Mouse (Mus musculus) right cerebral cortex, postnatal 14 days (tissue): Measurements from ENCODE around the gene Isoc2a.
"Not testable (repeated sequence)": the region's sequence is repeated elsewhere in the genome, so short reads cannot be mapped to it uniquely, and the experiment has no call there.

Experiments used
- DNase-seq: peaks from one replicate; pipeline ENCODE4 v3.0.0; 2022

The Isoc2a gene

DNA sequence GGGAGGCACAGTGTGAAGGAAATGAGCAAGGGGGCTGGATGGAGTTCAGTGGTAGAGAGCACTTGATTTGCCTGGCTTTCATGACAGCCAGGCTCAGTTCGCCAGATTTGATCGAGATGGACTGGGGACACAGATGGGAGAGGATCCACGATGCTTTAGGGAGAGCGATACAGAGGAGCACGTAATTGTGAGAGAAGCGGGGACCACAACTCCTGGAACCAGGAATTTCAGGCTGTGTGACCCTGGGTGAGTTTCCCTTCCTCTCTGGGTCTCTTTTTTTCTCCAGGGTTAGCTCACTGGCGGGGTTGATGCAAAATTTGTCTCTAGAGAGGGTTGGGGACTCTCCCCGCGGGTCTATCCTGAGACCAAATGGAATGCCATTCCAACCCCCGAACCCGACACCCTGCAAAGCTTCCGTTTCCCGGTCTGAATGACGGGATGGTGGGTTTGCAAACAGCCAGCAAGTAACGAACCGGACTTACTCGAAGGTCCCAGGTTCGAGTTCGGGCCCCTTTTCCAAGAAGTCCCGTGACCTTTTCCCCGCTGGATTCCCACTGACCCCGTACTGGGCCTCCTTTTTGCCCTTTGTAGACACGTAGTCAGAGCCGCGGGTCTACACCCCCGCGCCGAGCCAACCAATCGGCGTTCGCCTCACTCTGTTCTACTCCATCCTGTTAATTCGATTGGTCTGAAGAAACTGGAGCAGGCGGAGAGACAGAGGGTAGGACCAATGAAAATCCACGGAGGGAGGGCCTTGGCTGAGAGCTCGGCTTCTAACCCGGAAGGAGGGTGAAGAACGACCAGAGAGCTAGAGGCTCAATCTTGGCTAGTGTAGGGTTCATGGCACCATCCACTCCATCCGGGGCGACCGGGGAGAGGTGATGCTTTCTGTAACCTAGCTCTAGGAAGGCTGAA lies 11.1 kb upstream of the Isoc2a start:
- DNase-seq, result peak; percentile 91

DNA sequence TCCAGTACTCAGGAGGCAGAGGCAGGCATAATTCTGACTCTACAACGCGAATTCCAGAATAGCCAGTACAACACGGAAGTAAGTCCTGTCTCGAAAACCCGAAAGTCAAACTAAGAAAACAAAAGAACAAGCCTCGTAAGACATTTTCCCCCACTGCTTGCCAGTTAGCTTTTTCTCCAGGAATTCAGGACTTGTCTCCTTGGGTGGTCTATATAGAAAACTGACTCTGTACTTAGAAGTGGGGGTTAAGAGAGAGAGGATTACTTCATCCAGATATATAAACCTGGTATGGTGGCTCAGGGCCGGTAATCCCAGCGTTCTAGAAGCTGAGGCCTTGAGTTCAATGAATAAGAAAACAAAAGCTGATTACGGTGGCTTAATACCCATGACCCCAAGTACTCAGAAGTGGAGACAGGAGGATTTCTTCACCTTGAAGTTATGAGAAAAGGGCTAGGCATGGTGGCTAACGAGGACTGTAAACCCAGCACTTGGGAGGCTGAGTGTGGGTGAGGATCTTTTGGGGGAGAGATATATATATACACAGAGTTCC lies 10.2 kb upstream of the Isoc2a start:
- no peak for DNase-seq

DNA sequence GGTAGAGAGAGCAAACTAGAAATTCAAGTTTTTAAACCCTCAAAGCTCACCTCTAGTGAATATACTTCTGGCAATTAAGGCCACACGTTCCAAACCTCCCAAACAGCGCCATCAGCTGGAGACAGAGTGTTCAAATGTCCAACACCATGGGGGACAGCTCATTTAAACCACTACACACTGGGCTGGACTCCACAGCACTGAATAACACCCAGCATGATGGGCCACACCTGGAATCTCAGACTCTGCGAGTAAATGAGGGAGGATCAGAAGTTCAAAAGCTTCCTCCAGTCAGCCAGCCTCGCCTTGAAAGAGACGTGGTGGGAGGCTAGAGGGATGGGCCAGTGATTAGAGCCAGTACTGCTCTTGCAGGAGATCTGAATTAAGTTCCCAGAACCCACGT lies 6.8 kb upstream of the Isoc2a start, which contains the start of gene Isoc2b:
Isoc2b (minus strand) TSS at position 126 of the 400 bp plus-strand sequence.
- DNase-seq, result no peak

DNA sequence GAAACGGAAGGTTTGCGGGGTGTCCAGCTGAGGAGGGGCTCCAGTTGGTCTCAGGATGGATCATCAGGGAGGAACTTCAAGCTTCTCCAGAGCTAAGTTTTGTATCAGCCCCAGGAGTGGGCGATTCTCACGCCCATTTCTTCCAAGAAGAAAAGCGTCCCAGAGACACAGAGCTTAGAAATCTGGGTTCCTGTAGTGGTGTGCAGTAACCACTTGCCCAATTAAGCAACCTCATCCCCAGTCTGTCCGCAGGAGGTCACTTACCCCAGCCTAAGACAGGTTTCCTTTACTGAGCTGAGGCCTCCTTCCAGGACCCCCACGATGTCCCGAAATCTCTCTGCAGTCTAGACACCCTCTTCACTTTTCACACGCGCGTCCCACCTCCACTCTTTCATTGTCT lies 273 bp downstream of the Isoc2a start:
- no peak for DNase-seq

DNA sequence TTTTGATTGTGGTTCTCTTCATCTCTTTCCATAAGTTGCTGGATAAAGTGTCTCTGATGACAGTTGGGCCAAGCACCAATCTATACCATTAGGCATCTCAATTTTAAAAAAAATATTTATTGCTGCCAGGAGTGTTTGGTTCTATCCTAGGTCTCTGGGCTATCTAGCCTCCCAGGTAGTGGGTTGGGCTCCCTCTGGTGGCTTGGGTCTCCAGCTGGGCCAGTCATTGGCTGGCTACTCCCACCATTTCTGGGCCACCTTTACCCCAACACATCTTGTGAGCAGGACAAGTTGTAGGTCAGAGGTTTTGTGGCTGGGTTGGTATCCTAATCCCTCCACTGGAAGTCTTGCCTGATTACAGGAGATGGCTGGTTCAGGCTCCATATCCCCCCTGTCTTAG lies 1.2 kb downstream of the Isoc2a start:
- DNase-seq, result no peak

DNA sequence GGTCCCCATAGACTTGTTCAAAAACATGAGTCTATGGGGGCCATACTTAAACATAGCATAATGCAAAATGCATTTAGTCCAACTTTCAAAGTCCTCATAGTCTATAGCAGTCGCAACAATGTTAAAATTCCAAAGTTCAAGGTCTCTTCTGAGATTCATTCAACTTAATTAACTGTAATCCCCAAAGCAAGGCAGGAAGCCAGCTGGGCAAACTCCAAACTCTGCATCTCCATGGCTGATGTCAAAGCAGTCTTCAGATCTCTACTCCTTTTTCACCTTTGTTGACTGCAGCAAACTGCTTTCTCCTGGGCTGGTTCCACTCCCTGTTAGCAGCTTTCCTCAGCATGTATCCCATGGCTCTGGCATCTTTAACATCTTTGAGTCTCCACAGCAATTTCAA lies 2.1 kb downstream of the Isoc2a start:
- DNase-seq, result not testable (repeated sequence)

DNA sequence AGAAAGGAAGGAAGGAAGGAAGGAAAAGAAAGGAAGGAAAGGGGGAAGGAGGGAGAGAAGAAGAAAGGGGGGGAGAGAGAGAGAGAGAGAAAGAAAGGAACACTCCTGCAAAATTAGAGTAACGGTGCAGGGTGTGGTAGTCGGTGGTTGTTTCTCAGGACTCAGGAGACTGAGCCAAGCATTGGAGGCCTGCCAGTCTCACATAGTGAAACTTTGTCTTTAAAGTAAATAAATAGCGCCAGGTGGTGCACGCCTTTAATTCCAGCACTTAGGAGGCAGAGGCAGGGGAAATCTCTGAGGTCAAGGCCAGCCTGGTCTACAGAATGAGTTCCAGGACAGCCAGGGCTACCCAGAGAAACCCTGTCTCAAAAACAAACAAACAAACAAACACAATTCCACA lies 9.7 kb downstream of the Isoc2a start:
- DNase-seq, result no peak

DNA sequence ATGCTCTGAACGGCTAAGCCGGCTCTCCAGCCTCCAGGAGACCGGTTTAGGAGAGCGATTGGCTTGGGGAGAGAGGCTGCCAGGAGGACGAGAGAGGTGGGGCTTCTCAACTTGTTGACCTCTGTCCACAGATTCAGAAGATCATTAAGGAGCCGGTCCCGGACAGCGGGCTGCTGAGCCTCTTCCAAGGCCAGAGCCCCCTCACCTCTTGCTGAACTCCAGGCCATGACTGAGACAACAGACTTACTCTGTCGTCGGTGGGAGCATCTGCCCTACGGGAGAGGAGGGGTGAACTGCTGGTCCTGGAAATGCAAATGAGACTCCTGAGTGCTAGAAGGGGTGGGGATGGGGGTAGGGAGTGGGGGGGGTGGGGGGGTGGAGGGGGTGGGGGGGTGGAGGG lies 18.2 kb downstream of the Isoc2a start:
- DNase-seq, result no peak

DNA sequence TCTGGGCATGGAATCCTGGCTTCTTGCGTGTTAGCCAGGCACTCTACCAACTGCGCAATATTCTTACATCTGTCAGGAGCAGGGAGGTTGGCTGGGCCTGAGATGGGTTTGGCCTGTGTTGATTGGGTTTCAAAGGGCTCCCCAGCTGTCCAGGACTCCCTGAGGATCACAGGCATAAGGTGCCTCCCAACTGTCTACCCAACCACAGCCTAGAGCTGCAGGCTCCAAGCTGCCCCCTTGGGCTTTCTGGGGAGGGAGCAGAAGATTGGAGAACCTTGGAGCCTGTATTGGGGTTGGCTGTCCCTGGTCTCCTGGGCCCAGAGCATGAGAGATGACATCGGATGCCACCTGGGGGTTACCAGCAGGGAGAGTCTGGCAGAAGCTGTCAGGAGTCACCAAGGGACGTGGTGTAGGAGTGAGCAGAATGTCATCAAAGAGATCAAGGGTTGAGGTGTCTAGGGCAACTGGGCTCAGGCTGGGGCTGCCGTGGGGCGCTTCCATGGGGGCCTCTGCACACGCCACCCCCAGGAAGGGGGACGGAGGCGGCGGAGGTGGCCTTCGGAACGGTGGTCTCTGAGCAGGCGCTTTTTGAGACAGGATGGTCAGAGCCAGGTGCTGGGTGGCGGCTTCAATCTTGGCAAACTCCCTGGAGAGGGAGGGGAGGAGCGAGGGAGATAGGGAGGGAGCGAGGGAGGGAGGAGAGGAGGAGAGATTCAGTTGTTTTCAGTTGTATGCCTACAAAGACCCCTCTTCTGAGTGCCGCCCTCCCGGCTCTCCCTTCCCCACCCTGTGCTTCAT lies 22.1 kb downstream of the Isoc2a start:
- no peak for DNase-seq

DNA sequence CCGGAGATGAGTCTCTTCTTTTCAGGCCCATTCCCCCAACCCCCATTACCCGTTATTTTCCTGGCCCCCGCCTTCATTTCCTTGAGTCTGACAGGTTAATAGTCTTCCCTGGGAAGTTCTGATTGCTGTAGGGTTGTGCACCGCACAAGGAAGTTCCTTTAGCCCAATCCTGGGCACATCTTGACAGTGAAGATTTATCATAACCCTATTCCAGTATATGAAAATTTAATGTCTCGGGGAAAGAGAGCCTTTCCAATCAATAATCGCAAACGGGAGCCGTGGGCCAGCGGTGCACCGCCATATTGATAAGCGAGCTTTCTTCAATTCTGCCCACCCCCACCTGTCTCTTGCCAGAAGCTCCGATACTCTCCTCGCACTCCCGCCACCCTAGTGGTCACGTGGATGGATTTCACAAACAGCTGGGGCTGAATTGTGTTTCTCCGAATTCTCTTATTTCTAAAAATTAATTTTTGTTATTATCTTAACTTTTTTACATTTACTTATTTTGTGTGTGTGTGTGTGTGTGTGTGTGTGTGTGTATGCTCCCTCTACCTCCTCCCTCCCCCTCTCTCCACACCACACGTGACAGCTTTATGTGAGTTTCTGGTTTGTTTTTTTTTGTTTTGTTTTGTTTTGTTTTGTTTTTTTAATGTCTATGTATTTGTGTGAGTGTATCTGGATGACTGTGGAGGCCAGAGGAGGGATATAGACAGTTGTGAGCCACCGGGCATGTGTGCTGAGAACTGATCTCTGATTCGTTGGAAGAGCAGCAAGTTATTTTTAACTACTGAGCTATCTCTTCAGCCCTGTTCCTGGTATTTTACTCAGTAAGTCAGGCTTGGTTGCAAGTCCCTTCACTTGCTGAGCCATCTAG lies 22.9 kb downstream of the Isoc2a start:
- DNase-seq, result no peak

DNA sequence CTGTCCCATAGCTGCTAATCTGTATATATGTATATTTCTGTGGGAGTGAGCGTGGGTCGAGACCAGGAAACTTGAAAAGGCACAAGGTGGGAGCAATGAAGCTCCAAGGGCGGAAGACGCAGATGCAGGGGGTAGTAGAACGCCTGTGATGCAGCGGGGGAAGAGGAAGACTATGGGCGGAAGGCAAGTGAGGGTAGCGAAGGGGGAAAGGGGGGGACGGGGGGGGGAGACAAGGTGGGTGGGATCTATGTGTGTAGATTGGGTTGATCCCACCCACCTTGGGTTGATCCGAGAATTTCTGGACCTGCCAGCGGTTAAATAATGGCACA lies 23.5 kb downstream of the Isoc2a start:
- DNase-seq, result no peak

DNA sequence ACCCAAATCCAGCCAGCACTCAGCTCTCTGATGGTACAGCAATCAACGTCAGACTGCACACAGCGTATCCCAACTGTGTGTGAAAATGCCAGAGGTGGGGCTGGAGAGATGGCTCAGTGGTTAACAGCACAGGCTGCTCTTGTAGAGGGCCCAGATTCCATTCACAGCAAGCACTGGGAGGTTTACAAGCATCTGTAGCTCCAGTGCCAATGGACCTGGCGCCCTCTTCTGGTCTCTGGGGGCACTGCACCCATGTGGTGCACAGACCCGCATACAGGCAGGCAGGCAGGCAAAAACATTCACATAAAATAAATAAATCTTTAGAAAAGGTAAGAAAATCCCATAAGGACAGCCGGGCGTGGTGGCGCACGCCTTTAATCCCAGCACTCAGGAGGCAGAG lies 24.2 kb downstream of the Isoc2a start:
- DNase-seq, result peak; percentile 51

DNA sequence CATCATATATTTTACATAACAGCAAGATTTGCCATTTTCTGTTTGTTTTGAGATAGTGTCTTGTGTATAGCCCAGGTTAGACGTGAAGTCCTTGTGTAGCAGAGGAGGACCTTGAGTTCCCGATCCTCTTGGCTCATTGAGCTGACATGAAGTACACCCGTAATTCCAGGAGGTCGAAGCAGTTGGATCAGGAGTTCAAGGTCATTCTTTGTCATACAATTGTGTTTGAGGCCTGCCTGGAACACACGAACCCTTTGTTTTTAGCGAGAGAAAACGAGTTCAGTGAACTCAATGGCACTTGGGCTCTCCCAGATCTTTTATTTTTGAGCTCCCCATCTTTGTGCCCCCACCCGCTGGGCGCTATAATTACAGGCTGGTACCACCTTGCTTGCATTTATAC lies 25.5 kb downstream of the Isoc2a start:
- DNase-seq, result no peak

DNA sequence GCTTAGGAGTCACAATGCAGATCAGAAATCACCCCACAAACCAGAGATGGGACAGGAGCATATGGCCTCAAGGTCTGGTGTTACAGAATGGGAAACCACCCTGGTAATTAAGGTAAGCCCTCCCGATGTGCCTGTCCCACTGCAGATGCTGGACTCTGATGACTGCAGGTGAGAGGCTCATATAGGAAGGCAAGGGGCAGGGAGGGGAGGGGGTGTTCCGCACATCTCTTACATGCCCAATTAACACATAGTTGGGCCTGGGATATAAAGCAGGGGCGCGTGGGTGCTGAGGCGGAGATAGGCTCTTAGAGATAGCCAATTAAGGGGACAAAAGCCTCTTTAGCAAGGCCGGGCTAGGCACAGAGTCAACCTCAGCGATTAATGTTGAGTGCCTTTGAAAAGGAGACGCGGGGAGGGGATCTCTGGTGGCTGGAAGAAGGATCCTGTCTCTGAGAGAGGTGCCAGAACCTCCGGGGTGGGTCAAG lies 29.6 kb downstream of the Isoc2a start, which contains the start of gene Gm36210:
Gm36210 (minus strand) TSS at position 51 of the 485 bp plus-strand sequence.
- DNase-seq, result no peak

DNA sequence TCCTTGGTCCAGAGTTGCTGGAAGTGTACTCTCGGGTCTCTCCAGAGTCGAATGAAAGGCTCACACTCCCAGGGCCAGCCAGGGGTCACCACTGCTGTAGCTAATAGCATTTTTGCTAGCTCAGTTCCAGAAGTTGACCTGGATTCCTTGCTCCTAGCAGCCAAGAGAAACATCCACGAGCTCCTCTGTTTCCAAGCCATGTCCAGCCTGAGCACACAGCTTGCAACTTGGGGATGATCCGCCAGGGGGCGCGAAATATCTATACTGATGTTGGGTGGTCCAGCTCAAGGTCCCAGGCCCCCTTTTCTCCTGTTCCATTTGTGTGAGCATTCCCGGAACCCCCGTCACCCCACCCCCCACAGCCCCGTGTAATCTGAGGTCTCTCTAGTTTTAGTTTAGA lies 34.6 kb downstream of the Isoc2a start:
- DNase-seq, result peak; percentile 77

DNA sequence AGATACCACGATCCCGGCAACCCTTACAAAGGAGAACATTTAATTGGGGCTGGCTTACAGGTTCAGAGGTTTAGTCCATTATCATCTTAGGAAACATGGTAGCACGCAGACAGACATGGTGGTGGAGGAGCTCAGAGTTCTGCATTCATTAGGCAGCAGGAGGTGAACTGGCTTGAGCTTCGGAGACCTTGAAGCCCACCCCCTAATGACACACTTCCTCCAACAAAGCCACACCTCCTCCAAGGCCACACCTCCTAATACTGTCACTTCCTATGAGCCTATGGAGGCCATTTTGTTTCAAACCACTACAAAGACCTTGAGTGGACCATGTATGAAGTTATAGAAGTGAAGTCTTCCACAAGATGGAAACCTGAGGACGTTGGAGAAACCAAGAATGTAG lies 35.3 kb downstream of the Isoc2a start:
- no peak for DNase-seq

DNA sequence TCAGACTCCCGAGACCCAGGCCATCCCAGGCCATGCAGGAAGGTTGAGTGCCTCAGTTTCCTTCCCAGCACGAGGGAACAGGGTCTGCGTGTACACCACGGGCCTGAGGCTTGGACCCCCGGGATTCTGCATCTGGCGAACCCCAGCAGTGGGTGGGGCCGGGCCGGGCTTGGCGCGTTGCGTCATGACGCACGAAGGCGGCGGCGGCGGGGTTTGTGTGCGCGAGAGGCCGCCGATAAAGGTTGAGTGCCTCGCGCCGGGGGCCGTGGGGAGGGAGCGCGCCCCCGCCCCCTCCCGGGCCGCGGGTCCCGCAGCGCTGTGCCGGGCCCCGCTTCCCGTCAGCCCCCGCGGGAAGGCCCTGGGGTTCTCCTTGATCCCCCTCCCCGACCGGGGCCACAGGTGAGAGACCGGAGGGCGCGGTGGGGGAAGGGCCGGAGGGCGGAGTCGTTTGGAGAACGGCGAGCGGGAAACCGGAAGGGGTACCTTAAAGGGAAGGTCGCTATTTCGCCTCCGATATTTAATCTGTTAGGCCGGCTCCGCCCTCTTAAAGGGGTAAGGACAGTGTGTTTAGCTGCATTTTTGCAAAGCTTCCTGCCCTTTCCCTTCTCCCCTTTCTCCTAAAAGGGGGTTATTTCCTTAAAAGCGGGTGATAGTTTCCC lies 38.2 kb downstream of the Isoc2a start, which contains the start of gene Zfp628:
Zfp628 (plus strand) TSS at position 211 of the 659 bp plus-strand sequence.
- DNase-seq, result peak; percentile 94

DNA sequence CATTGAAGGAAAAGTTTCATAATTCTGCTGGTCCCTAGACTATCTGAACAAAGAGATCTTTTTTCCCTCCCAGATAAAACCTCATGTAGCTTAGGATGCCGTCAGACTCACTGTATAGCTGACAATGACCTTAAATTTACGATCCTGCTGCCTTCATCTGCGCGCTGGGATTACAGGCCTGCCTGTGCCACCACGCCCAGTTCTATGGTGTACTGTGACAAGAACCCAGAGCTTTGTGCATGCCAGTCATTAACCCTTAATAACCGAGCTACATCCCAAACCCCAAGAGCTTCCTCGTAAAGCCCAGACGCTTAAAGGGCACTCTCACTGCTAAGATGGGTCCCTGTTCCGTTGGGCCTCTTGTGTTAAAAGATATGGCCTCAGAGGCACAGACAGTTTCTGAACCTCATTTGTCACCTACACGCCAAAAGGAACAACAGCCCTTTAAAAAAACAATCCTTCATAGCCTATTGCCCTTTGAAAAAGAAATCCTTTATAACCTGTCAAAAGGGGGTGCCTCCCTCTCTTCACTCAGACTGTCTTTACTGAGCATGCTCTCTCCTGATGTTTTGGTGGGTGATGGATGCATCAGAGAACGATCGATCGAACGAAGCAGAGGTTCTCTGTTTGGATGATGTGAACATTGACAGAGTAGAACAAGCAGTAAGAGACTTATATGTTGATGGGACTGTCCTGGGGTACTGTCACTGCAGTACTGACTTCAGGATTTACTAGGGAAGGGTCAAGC lies 38.9 kb downstream of the Isoc2a start:
- DNase-seq, result no peak

DNA sequence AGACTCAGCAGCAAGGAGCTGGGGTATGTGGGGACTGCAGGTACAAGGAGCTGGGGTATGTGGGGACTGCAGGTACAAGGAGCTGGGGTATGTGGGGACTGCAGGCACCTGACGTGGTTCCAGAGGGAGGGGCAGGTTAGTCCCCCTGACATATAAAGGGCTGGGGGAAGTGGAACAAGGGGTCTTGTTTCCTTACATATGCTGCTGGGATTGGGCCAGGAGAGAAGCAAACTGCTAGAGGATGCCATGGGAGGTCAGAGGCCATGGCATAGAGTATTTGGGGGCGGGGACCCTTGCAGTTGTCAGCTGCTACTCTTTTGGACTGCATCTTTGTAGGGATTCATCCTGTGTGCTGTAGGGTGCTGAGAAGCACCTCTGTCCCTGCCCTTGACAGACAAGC lies 40.5 kb downstream of the Isoc2a start:
- no peak for DNase-seq

DNA sequence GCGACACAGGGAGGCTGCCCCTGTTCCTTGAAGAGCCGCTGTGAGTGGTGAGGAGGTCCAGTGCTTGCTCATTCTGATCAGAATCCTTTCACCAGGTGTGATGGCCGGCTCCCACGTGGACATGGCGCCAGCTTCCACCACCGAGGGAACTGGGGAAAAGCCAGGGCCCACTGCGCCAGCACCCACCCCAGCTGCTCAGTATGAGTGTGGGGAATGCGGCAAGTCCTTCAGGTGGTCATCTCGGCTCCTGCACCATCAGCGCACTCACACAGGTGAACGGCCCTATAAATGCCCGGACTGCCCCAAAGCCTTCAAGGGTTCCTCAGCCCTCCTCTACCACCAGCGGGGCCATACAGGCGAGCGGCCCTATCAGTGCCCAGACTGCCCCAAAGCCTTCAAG lies 41.7 kb downstream of the Isoc2a start:
- no peak for DNase-seq

DNA sequence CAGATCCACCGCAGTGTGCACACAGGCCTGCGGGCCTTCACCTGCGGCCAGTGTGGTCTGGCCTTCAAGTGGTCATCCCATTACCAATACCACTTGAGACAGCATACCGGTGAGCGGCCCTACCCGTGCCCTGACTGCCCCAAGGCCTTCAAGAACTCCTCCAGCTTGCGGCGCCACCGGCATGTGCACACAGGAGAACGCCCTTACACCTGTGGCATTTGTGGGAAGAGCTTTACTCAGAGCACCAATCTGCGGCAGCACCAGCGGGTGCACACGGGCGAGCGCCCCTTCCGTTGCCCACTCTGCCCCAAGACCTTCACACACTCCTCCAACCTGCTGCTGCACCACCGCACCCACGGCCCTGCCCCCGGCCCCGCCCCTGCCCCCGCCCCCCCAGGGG lies 42.1 kb downstream of the Isoc2a start:
- DNase-seq, result no peak
